Mouse (Mus musculus) lung, postnatal 0 days (tissue): ENCODE results near the gene a. TPM values are rescaled to one million over a fixed set of nuclear protein-coding genes. Genes with fewer than 3 reads are reported as not detected.
A peak's percentile ranks its signal among the peaks of the same experiment; 100 is the strongest.

Source experiments
- ATAC-seq: fragments of 200-750 bp; cut with Nextera tagmentation; 2 replicates; pipeline ENCODE4 v1.8.0; 2017; ENCODE audit warnings: moderate library complexity
- DNase-seq: peaks from one replicate; pipeline ENCODE4 v3.0.0-alpha.2; 2016; ENCODE audit warnings: low spot score
- H3K27ac ChIP-seq: fragments of 300-500 bp; sonication (generic); 2 replicates; pipeline ENCODE4 v1.5.1; 2014; ENCODE audit warnings: antibody characterized with exemption, mild to moderate bottlenecking, low read length, mixed read lengths
- H3K27me3 ChIP-seq: fragments of 300-500 bp; sonication (generic); replicated peaks from 2 replicates; pipeline ENCODE4 v1.6.1; 2014; ENCODE audit warnings: low read length, mixed read lengths; ENCODE audit not compliant: insufficient read depth
- H3K36me3 ChIP-seq: fragments of 300-500 bp; sonication (generic); 2 replicates; pipeline ENCODE4 v1.6.1; 2014; ENCODE audit warnings: low read length, mixed read lengths; ENCODE audit not compliant: insufficient read depth
- H3K4me1 ChIP-seq: fragments of 300-500 bp; sonication (generic); 2 replicates; pipeline ENCODE4 v1.6.1; 2014; ENCODE audit warnings: antibody characterized with exemption, low read depth, low read length, mixed read lengths; ENCODE audit not compliant: insufficient read depth
- H3K4me2 ChIP-seq: fragments of 300-500 bp; sonication (generic); replicated peaks from 2 replicates; pipeline ENCODE4 v1.6.1; 2014; ENCODE audit warnings: low read depth, mild to moderate bottlenecking, low read length, moderate library complexity, mixed read lengths
- H3K4me3 ChIP-seq: fragments of 300-500 bp; sonication (generic); 2 replicates; pipeline ENCODE4 v1.5.1; 2014; ENCODE audit warnings: low read depth, low read length
- H3K9ac ChIP-seq: fragments of 300-500 bp; sonication (generic); replicated peaks from 2 replicates; pipeline ENCODE4 v1.6.1; 2014; ENCODE audit warnings: low read depth, mild to moderate bottlenecking
- H3K9me3 ChIP-seq: fragments of 300-500 bp; sonication (generic); 2 replicates; pipeline ENCODE4 v1.6.1; 2016; ENCODE audit warnings: low read length, mixed read lengths
- CTCF ChIP-seq: IDR thresholded peaks from 2 replicates; pipeline ENCODE4 v1.5.1; 2016; ENCODE audit warnings: antibody characterized with exemption, mild to moderate bottlenecking
- EP300 ChIP-seq: IDR thresholded peaks from 2 replicates; pipeline ENCODE4 v1.6.1; 2016; ENCODE audit warnings: antibody characterized with exemption, mild to moderate bottlenecking, control low read depth
- WGBS: fragments of 180-500 bp; shearing (Covaris S2); extraction: QIAGEN DNeasy Blood & Tissue Kit; methylation state at CpG from one replicate; pipeline ENCODE4 v1.1.7; 2014; 5-methylcytosine and 5-hydroxymethylcytosine counted together
- polyA plus RNA-seq: library from polyadenylated mRNA; unstranded; fragments of >200 nt; fragmentation: Nextera tagmentation; extraction: Ambion mirVana; gene quantifications from 2 replicates; pipeline ENCODE4 v1.2.1, GENCODE M21; 2015

The a gene
- polyA plus RNA-seq, 1 experiment from 2014 or later = not detected

DNA sequence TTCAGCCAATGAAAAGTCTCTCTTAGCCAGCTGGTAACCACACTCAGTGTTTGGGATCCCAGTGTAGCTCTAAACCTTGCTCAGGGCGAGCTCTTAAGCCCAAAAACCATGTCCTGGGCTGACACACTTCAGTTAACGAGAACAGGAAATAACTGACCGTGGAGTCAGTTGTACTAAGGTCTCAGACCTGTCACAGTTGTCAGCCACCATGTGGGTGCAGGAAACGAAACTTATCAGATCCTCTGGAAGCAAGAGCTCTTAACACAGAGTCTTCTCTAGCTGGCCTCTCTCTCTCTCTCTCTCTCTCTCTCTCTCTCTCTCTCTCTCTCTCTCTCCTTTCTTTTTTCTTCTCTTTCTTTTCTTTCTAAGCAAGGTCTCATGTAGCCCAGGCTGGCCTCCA is 302.2 kb downstream of the a start:
- Histone ChIP-seq H3K9ac (no peak overlapping the region), H3K4me1 (no peaks in the 10 kb centered on the region), H3K9me3 (no peaks in the 10 kb centered on the region), H3K4me2 (no peak overlapping the region), H3K27ac (no peak overlapping the region), H3K36me3 (no peaks in the 10 kb centered on the region), H3K27me3 (no peaks in the 10 kb centered on the region), H3K4me3 (no peak overlapping the region)
- DNase-seq = no peak
- 24% methylated on average over 4 of the region's 4 CpGs for WGBS
- no peak for ATAC-seq
- no peak for TF ChIP-seq CTCF
- no peak for TF ChIP-seq EP300

DNA sequence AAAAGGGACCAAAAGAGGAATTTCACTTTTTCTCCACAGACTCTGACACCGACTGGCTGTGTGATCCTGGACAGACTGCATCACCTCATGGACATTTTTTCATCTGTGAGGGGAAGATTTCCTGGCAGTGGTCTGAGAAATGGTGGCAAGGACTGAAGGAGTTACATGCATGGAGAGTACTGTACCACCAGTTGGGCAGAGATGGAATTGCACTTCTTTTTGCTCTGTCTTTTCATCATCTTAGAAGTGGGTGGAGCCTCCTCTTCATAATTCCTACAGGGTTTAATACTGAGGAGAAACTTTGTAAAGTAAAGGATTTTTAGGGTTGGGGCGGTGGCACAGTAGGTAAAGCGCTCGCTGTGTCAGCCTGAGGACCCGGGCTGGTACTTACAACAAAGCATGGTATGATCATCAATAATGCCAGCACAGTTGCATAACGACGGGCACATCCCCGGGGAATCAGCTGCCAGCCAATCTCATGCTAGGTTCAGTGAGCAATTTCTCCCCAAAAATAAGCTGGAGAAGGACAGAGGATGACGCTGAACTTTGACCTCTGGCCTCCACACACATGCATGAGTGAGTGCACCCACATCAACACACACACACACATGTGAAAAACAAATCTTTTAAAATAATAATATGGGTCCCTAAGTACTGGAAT is 307.6 kb downstream of the a start:
- DNase-seq (peak; percentile 47), ATAC-seq (no peak)
- Histone ChIP-seq H3K4me2 (no peak overlapping the region), H3K27ac (no peak overlapping the region), H3K9ac (no peak overlapping the region), H3K36me3 (no peaks in the 10 kb centered on the region), H3K27me3 (no peaks in the 10 kb centered on the region), H3K9me3 (no peaks in the 10 kb centered on the region), H3K4me3 (no peak overlapping the region), H3K4me1 (no peaks in the 10 kb centered on the region)
- WGBS = 89% methylated on average over 9 of the region's 9 CpGs
- no peak for TF ChIP-seq EP300
- TF ChIP-seq CTCF = peak; percentile 35

DNA sequence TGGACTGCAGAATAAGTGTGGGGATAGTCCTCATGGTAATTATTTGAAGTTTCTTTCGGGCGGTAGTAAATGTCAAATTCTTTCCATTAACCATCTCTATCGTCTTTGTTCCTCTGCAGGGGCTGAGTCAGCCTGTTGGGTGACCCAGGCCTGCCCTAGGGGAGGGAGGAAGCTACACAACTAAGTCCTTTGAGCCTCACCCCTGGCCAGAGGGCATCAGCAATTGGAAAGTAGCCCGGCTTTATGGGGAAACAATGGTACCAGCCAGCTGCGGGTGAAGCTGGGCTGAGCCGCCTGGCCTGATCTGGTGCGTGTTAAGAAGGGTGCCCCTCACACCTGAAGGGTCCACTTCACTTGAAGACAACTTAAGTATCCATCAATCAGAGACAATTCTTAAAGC is 308.2 kb downstream of the a start:
- TF ChIP-seq EP300 (no peak), CTCF (no peak)
- H3K27ac ChIP-seq = no peak overlapping the region
- H3K4me1 ChIP-seq = no peaks in the 10 kb centered on the region
- no peak overlapping the region for H3K4me2 ChIP-seq
- H3K9ac ChIP-seq = no peak overlapping the region
- DNase-seq = no peak
- no peaks in the 10 kb centered on the region for H3K36me3 ChIP-seq
- no peak overlapping the region for H3K4me3 ChIP-seq
- no peak for ATAC-seq
- no peaks in the 10 kb centered on the region for H3K27me3 ChIP-seq
- H3K9me3 ChIP-seq = no peaks in the 10 kb centered on the region
- 59% methylated on average over 7 of the region's 7 CpGs for WGBS

GRCm38 (mm10) chr2:155099994-155100795 is 309.0 kb downstream of the a start:
- Histone ChIP-seq H3K4me3 (no peak overlapping the region), H3K36me3 (no peaks in the 10 kb centered on the region), H3K27me3 (no peaks in the 10 kb centered on the region), H3K27ac (no peak overlapping the region), H3K9me3 (no peaks in the 10 kb centered on the region), H3K4me1 (no peaks in the 10 kb centered on the region), H3K4me2 (no peak overlapping the region), H3K9ac (no peak overlapping the region)
- ATAC-seq (no peak), DNase-seq (no peak)
- WGBS = 55% methylated on average over 14 of the region's 14 CpGs
- TF ChIP-seq EP300 (no peak), CTCF (no peak)

Other genes with a start within 250 kb of the a start
- 0.89 and 1.3 TPM in 2 replicates for gene 1700003F12Rik, start 244.3 kb upstream of the a start, polyA plus RNA-seq
- gene Actl10, start 239.6 kb upstream of the a start, polyA plus RNA-seq = not detected in 2 replicates
- 0.81 and 1.4 TPM in 2 replicates for gene Necab3, start 232.5 kb upstream of the a start, polyA plus RNA-seq
- 5.4 and 7.5 TPM in 2 replicates for gene E2f1, start 221.5 kb upstream of the a start, polyA plus RNA-seq
- gene Pxmp4, start 187.7 kb upstream of the a start, polyA plus RNA-seq = 29.0 and 33.5 TPM in 2 replicates
- gene Zfp341, start 178.1 kb upstream of the a start, polyA plus RNA-seq = 0.76 and 1.0 TPM in 2 replicates
- gene 4930519P11Rik, start 178.0 kb upstream of the a start, polyA plus RNA-seq = 0.40 and 0.61 TPM in 2 replicates
- 33.1 and 33.7 TPM in 2 replicates for gene Chmp4b, start 139.7 kb upstream of the a start, polyA plus RNA-seq
- gene Gm14214, start 21.4 kb upstream of the a start, polyA plus RNA-seq = not detected in 2 replicates
- 23.7 and 26.3 TPM in 2 replicates for gene Raly, start 306 bp upstream of the a start, polyA plus RNA-seq
- gene Eif2s2, start 101.5 kb downstream of the a start, polyA plus RNA-seq = 59.4 and 59.8 TPM in 2 replicates
- 0.12 TPM in 2 replicates for gene Gm14226, start 226.9 kb downstream of the a start, polyA plus RNA-seq